Mouse (Mus musculus): Measurements from ENCODE around the gene Itgad.
"Not testable (repeated sequence)": the region's sequence is repeated elsewhere in the genome, so short reads cannot be mapped to it uniquely, and the experiment has no call there.

Itgad gene

GRCm38 (mm10) chr7:128154076-128154475 lies at the start of gene Itgad:
Itgad (plus strand) TSS chr7:128154376.
- no peak for DNase-seq

GRCm38 (mm10) chr7:128105246-128105645 lies 48.9 kb upstream of the Itgad start:
- DNase-seq: no peak

GRCm38 (mm10) chr7:128107462-128107861 lies 46.7 kb upstream of the Itgad start:
- DNase-seq: no peak

- DNase-seq: no peak
Observed at GRCm38 (mm10) chr7:128110314-128110713, 43.9 kb upstream of the Itgad start.

GRCm38 (mm10) chr7:128112131-128112530 lies 42.0 kb upstream of the Itgad start:
- DNase-seq: no peak

- no peak for DNase-seq
Observed at GRCm38 (mm10) chr7:128114371-128115105, 39.6 kb upstream of the Itgad start.

GRCm38 (mm10) chr7:128115211-128115958 lies 38.8 kb upstream of the Itgad start:
- DNase-seq: no peak

- DNase-seq: no peak
Observed at GRCm38 (mm10) chr7:128116396-128116795, 37.8 kb upstream of the Itgad start.

- no peak for DNase-seq
Observed at GRCm38 (mm10) chr7:128119726-128120490, 34.3 kb upstream of the Itgad start.

GRCm38 (mm10) chr7:128128741-128129720 lies 25.1 kb upstream of the Itgad start, which contains the start of gene Itgax:
Itgax (plus strand) TSS chr7:128129547.
- DNase-seq: no peak

GRCm38 (mm10) chr7:128132148-128132547 lies 22.0 kb upstream of the Itgad start:
- DNase-seq: no peak

- DNase-seq: no peak
Observed at GRCm38 (mm10) chr7:128133596-128133995, 20.6 kb upstream of the Itgad start.

GRCm38 (mm10) chr7:128136927-128137326 lies 17.2 kb upstream of the Itgad start:
- no peak for DNase-seq

GRCm38 (mm10) chr7:128139611-128140010 lies 14.6 kb upstream of the Itgad start:
- no peak for DNase-seq

- no peak for DNase-seq
Observed at GRCm38 (mm10) chr7:128150970-128151369, 3.2 kb upstream of the Itgad start.

- no peak for DNase-seq
Observed at GRCm38 (mm10) chr7:128154924-128155323, 748 bp downstream of the Itgad start.

- DNase-seq: not testable (repeated sequence)
Observed at GRCm38 (mm10) chr7:128158688-128159354, 4.6 kb downstream of the Itgad start.

GRCm38 (mm10) chr7:128164001-128164400 lies 9.8 kb downstream of the Itgad start:
- DNase-seq: no peak

GRCm38 (mm10) chr7:128166391-128166790 lies 12.2 kb downstream of the Itgad start:
- DNase-seq: no peak

- no peak for DNase-seq
Observed at GRCm38 (mm10) chr7:128169996-128170395, 15.8 kb downstream of the Itgad start.

- DNase-seq: no peak
Observed at GRCm38 (mm10) chr7:128178385-128178784, 24.2 kb downstream of the Itgad start.
